Mouse (Mus musculus) stomach, embryonic 15.5 days (tissue): ENCODE measurements at regions not wholly inside any gene's neighbourhood (a gene's known extent, or its start where the extent isn't known, plus 50 kb on each side); places are given as distances from the start of the nearest gene placed in this dataset.

Experiments
- ATAC-seq: fragments of 200-750 bp; cut with Nextera tagmentation; 2 replicates; pipeline ENCODE4 v1.8.0; 2017; ENCODE audit warnings: low read depth, moderate number of reproducible peaks, moderate TSS enrichment; ENCODE audit not compliant: insufficient read depth, low FRiP score
- H3K27ac ChIP-seq: fragments of 300-500 bp; sonication (generic); 2 replicates; pipeline ENCODE4 v1.5.1; 2015; ENCODE audit warnings: mild to moderate bottlenecking, inconsistent platforms
- H3K27me3 ChIP-seq: fragments of 300-500 bp; sonication (generic); replicated peaks from 2 replicates; pipeline ENCODE4 v1.6.1; 2015; ENCODE audit warnings: inconsistent platforms
- H3K36me3 ChIP-seq: fragments of 300-500 bp; sonication (generic); 2 replicates; pipeline ENCODE4 v1.6.1; 2015; ENCODE audit warnings: inconsistent platforms
- H3K4me1 ChIP-seq: fragments of 300-500 bp; sonication (generic); 2 replicates; pipeline ENCODE4 v1.6.1; 2015; ENCODE audit warnings: inconsistent platforms
- H3K4me2 ChIP-seq: fragments of 300-500 bp; sonication (generic); 2 replicates; pipeline ENCODE4 v1.6.1; 2015; ENCODE audit warnings: mild to moderate bottlenecking, inconsistent platforms
- H3K4me3 ChIP-seq: fragments of 300-500 bp; sonication (generic); replicated peaks from 2 replicates; pipeline ENCODE4 v1.5.1; 2015; ENCODE audit warnings: inconsistent platforms
- H3K9ac ChIP-seq: fragments of 300-500 bp; sonication (generic); 2 replicates; pipeline ENCODE4 v1.6.1; 2015; ENCODE audit warnings: inconsistent platforms
- H3K9me3 ChIP-seq: fragments of 300-500 bp; sonication (generic); 2 replicates; pipeline ENCODE4 v1.6.1; 2016; ENCODE audit warnings: inconsistent platforms
- WGBS: fragments of 180-500 bp; shearing (Covaris S2); methylation state at CpG from one replicate; pipeline ENCODE4 v1.1.7; 2015; 5-methylcytosine and 5-hydroxymethylcytosine counted together

DNA sequence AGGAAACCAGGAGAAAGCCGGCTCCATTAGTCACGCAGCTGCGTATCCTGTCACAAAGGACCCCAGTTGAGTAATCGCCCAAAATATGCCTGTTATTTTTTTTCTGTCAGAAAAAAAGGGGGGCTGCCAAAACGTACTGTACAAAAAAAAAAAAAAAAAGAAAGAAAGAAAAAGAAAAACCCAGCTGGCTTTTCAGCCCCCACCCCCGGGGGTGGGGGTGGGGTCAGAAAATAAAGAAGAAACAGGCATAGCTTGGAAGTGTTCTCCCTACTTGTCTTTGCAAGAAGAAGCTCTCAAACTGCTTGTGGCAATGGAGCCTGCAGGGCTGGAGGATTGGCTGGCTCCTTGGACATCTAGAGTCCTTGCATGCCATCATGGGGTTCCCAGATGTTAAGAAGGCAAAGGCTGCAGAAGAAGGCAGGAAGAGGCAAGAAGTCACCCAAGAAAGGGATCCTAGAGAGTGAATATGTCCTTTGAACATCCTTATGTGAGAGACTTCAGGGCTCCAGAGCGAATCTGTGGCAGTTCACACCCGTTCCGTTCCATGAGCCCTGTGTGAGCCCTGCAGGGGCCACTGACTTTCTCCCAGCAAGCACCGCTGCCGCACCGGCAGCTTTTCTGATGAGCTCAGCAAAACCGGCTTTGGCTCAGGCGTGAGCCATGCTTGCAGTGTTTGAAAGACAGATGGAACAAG is 98.8 kb downstream of the Zfp36l1 start:
- ATAC-seq, result no peak; the same call in 1 of the 2 replicates
- Histone ChIP-seq H3K27ac (peak overlapping the region; percentile 94), H3K4me2 (peak overlapping the region; percentile 39), H3K9me3 (no peaks in the 10 kb centered on the region), H3K4me3 (no peak overlapping the region), H3K27me3 (no peaks in the 10 kb centered on the region), H3K4me1 (peaks cover 15% of the 10 kb centered on the region), H3K9ac (no peak overlapping the region), H3K36me3 (no peaks in the 10 kb centered on the region)
- 18% methylated on average over 14 of the region's 14 CpGs for WGBS

DNA sequence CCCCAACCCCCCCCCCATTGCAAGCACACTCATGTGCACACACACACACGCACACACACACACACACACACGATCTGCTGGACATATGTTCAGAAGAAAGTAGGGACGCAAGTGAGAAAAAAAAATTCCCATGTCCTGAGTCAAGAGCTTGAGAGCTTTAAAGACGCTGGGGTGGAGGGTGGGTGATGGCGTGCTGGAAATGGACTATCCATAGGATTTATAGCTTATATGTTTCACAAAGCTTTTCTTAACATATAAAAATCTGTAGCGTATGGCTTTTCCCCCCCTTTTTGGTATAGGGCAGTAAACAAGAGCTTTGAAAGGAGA is 99.3 kb downstream of the Zfp36l1 start:
- peak overlapping the region; percentile 3; the same call in 1 of the 2 replicates for H3K4me2 ChIP-seq
- no peaks in the 10 kb centered on the region for H3K9me3 ChIP-seq
- H3K4me3 ChIP-seq, result no peak overlapping the region
- H3K27ac ChIP-seq, result peak overlapping the region; percentile 94
- no peaks in the 10 kb centered on the region for H3K27me3 ChIP-seq
- no peaks in the 10 kb centered on the region for H3K36me3 ChIP-seq
- peaks cover 15% of the 10 kb centered on the region for H3K4me1 ChIP-seq
- no peak overlapping the region for H3K9ac ChIP-seq
- WGBS, result 38% methylated on average over 6 of the region's 6 CpGs
- ATAC-seq, result peak; percentile 28; the same call in 1 of the 2 replicates

DNA sequence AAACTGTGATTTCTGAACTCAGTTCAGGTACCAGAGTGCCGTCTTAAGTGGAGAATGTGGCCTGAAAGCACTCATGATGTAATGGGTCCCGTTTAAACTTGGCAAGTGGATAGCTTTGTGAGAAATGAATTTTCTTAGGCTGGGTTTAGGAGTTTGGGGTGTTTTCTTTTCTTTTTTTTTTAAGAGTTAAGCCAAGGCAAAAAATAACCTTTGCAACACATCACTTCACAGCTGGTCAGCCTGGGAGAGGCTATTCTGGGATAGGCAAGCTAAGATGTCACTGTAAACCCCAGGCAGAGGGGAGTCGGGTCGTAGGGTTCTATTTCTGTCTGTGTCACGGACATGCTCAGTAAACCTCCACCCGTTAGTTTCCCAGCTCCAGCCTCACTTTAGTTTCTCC is 100.9 kb downstream of the Zfp36l1 start:
- 70% methylated on average over 6 of the region's 6 CpGs for WGBS
- Histone ChIP-seq H3K4me1 (peaks cover 12% of the 10 kb centered on the region), H3K4me3 (no peak overlapping the region), H3K27me3 (no peaks in the 10 kb centered on the region), H3K36me3 (no peaks in the 10 kb centered on the region), H3K27ac (no peak overlapping the region), H3K9me3 (no peaks in the 10 kb centered on the region), H3K9ac (no peak overlapping the region), H3K4me2 (no peak overlapping the region)
- no peak for ATAC-seq

DNA sequence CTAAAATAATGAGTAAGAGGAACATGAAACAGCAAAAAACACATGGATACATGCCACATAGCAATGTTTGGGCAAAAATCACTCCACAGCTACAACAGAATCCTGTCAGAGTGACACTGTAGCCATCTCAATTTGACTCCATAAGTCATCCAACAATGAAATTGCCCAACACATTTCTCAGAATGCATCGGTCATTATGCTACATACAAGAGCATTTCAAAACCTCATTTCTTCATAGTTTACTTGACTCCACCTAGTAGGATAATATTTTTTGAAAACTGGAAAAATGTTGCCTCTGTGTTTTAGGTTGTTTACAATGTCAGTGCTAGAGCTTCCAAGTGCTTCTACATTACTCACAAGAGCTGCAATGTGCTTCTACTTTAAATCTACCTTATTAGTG is 101.9 kb downstream of the Zfp36l1 start:
- 85% methylated on average over 1 of the region's 1 CpGs for WGBS
- Histone ChIP-seq H3K4me3 (no peak overlapping the region), H3K9ac (no peak overlapping the region), H3K4me1 (peaks cover 12% of the 10 kb centered on the region), H3K27me3 (no peaks in the 10 kb centered on the region), H3K4me2 (no peak overlapping the region), H3K27ac (no peak overlapping the region), H3K36me3 (no peaks in the 10 kb centered on the region), H3K9me3 (no peaks in the 10 kb centered on the region)
- ATAC-seq, result no peak

DNA sequence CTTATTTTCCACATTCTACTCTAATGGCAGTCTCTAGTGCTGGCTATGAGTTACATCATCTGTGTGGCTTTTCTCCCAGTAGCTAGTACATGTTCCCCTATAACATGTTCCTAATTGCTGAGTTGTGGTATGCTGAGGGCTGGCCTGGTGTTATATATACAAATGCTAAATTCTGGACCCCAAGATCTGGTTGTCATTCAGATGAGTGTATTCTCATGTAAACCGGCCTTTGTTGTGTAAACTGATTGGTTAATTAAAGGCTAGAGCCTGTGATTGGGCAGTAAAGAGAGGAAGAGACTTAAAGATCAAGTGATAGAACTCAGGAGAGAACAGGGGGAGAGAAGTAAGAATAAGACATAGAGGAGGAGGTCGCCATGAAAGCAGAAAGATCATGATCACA is 102.6 kb downstream of the Zfp36l1 start:
- H3K4me3 ChIP-seq, result no peak overlapping the region
- no peaks in the 10 kb centered on the region for H3K27me3 ChIP-seq
- H3K4me1 ChIP-seq, result peaks cover 12% of the 10 kb centered on the region
- H3K27ac ChIP-seq, result no peak overlapping the region
- no peak for ATAC-seq
- no peaks in the 10 kb centered on the region for H3K9me3 ChIP-seq
- no peak overlapping the region for H3K4me2 ChIP-seq
- 68% methylated on average over 2 of the region's 2 CpGs for WGBS
- no peak overlapping the region for H3K9ac ChIP-seq
- no peaks in the 10 kb centered on the region for H3K36me3 ChIP-seq

DNA sequence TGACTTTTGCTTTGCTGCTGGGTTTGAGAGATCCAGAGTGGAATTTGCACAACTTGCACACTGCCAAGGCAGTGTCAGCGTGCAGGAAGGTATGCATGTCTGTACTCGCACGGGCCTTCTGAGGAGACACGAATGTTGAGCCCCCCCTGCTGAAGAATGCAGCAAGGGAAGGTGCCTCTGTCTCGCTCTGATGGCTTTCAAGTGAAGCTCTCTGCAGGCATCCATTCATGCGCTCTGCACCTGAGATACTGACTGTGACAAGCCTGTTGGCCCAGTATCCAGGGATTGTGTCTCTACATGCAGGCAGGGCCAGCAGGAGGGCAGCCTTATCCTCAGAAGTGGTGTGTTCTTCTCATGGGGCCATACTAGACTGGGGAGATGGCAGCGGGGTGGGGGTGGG is 105.0 kb downstream of the Zfp36l1 start:
- Histone ChIP-seq H3K4me1 (peaks cover 2% of the 10 kb centered on the region; the same call in 1 of the 2 replicates), H3K9me3 (no peaks in the 10 kb centered on the region), H3K9ac (no peak overlapping the region), H3K36me3 (no peaks in the 10 kb centered on the region), H3K4me3 (no peak overlapping the region), H3K4me2 (no peak overlapping the region), H3K27me3 (no peaks in the 10 kb centered on the region), H3K27ac (0 out of 2 replicates have a peak overlapping the region, but pooled peaks have one; percentile 12)
- ATAC-seq, result no peak
- WGBS, result 51% methylated on average over 7 of the region's 7 CpGs

DNA sequence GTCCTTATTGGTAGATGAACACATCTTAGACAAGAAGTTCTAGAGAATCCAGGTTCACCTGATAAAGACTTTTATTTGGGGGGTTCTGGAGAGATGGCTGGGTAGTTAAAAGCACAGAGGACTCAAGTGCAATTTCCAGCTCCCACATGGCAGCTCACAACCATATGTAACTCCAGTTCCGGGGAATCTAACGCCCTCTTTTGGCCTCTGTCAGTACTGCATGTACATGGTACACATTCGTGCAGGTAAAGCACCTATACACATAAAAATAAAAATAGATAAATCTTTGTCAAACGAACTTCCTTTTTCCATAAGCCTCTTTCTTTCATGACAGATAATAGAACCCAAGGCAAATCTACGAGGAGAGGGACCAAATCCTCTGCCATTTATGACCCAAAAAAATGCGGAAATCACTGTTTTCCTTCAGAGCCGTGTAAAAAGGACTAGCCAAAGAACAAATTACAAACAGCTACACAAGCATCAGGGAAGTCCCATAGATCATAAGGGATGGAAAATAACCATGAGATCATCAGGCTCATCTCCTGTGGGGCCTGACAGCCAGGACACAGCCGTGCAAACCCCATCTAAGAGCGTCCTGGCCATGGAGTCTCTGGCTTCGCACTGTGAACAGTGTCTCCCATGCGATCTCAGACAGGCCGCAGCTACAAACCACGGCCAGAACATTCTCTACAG is 107.4 kb downstream of the Zfp36l1 start:
- H3K27me3 ChIP-seq, result no peaks in the 10 kb centered on the region
- 80% methylated on average over 13 of the region's 13 CpGs for WGBS
- no peak overlapping the region for H3K4me2 ChIP-seq
- H3K9me3 ChIP-seq, result no peaks in the 10 kb centered on the region
- no peak overlapping the region for H3K4me3 ChIP-seq
- H3K36me3 ChIP-seq, result no peaks in the 10 kb centered on the region
- H3K27ac ChIP-seq, result no peak overlapping the region
- H3K9ac ChIP-seq, result no peak overlapping the region
- no peak for ATAC-seq
- peaks cover 10% of the 10 kb centered on the region for H3K4me1 ChIP-seq

DNA sequence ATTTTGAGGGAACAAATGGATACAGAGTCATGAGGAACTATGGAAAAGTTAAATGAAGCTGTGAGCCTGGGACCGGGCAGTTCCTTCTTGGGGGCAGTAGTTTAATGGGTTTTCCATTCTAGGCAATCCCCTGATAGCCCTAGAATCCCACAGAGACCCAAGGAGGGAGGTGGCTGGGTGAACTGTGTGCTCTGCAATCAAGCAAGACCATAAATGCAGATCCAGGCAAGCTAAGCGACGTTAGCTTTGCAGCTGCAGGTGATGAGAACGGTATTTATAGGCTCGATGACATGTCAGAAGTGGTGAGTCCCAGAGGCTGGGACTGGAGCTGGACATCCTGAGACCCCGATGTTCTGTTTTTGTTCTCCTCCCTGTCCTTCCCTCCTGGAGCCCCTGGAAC is 108.2 kb downstream of the Zfp36l1 start:
- ATAC-seq, result no peak
- H3K9me3 ChIP-seq, result no peaks in the 10 kb centered on the region
- 77% methylated on average over 6 of the region's 6 CpGs for WGBS
- H3K4me3 ChIP-seq, result no peak overlapping the region
- no peaks in the 10 kb centered on the region for H3K36me3 ChIP-seq
- no peaks in the 10 kb centered on the region for H3K27me3 ChIP-seq
- H3K9ac ChIP-seq, result no peak overlapping the region
- H3K4me2 ChIP-seq, result no peak overlapping the region
- H3K4me1 ChIP-seq, result peaks cover 10% of the 10 kb centered on the region
- H3K27ac ChIP-seq, result no peak overlapping the region

DNA sequence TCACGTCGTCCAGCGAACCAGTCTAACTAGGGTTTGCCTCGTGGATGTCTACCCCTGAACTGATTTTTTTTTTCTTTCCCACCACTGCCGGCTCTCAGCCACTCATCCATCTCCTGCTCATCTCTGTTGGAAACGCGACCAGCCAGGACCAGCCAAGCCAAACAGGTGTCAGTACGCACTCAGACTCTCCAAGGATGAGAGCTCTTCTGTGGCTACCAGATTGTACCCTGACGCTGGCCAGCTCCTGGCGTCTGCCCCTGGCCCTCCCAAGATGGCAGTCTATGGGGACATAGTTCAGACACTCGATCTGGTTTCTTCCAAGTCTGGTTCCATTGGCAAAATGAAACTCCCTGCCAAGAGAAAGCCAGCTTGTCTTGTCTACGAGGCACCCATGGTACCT is 109.3 kb downstream of the Zfp36l1 start:
- Histone ChIP-seq H3K4me2 (no peak overlapping the region), H3K27me3 (no peaks in the 10 kb centered on the region), H3K27ac (no peak overlapping the region), H3K4me1 (peaks cover 10% of the 10 kb centered on the region), H3K9me3 (no peaks in the 10 kb centered on the region), H3K9ac (no peak overlapping the region), H3K4me3 (no peak overlapping the region), H3K36me3 (no peaks in the 10 kb centered on the region)
- no peak for ATAC-seq
- WGBS, result 81% methylated on average over 12 of the region's 12 CpGs

DNA sequence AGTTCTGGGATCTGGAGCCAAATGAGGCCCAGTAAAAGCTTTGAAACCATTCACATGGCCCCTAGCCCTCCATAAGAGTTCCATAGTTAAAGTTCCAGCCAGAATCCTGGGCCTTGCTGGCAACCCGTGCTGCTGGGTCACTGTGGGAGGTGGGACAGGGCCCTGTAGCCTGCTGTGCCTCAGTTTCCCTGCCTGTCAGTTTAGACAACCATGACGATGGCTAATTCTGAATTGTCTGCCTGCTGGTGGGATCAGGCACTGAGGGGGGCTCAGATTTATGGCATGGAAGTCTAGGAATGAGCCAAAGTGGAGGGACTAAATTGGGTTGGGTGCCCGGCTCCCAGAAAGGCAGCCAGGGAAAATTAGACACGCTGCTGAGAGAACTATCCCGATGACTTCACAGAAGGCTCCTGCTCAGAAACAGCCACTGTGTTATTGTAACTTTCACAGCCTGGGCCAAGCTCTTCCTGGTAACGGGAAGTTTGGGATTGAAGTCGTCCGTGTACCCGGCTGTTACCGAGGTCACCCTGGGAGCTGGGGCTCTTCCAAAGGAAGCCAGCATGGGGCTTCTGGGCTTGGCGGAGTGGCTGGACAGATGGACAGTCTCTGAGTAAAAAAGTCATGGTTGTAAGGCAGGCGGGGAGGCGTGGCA is 110.2 kb downstream of the Zfp36l1 start:
- H3K4me2 ChIP-seq, result no peak overlapping the region
- H3K27ac ChIP-seq, result peak overlapping the region; percentile 79
- H3K9ac ChIP-seq, result no peak overlapping the region
- no peak overlapping the region for H3K4me3 ChIP-seq
- no peaks in the 10 kb centered on the region for H3K9me3 ChIP-seq
- peaks cover 14% of the 10 kb centered on the region for H3K4me1 ChIP-seq
- no peak for ATAC-seq
- no peaks in the 10 kb centered on the region for H3K27me3 ChIP-seq
- WGBS, result 81% methylated on average over 13 of the region's 13 CpGs
- H3K36me3 ChIP-seq, result no peaks in the 10 kb centered on the region

DNA sequence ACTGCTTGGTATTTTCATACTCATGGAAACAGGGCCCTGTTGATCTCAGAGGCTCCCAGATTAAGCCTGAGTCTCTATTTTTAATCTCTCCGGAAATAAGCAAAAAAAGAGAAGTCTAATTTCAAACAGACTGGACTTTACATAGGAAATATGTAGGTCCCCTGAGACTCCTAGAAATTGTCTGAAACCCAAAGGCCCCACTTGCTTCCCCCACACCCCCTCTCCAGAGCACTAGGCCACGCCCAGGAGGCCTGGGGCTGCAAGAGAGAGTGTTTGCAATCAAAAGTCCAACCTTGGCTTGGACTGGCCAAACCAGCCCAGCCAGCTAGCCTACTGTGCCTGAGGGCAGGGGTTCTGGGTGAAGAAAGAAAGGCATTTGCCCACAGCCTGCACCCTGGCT is 111.0 kb downstream of the Zfp36l1 start:
- peak; percentile 84 for ATAC-seq
- Histone ChIP-seq H3K4me1 (peaks cover 14% of the 10 kb centered on the region), H3K4me2 (no peak overlapping the region), H3K27me3 (no peaks in the 10 kb centered on the region), H3K36me3 (no peaks in the 10 kb centered on the region), H3K4me3 (no peak overlapping the region), H3K27ac (peak overlapping the region; percentile 79), H3K9me3 (no peaks in the 10 kb centered on the region), H3K9ac (no peak overlapping the region)
- WGBS, result 51% methylated on average over 2 of the region's 2 CpGs

DNA sequence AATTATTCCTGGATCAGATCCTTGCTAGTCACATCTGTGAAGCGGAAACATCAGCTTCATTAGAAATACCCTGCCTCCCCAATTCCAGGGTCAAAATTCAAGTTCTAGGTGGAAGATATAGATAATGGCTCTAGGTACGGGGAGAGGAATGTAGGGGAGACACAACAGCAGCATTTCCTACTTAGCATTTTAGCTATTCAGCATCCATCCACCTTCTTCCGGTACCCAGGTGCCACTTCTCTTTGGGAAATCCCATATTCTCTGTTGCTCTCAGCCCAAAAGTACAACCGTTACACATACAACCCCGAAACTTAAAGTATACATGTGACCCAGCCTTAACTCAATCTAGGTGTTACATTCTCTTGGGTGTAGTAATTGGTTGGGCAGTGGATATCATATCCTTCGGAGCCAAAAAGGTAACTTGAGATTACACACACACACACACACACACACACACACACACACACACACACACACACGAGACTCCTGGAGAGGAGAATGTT is 112.9 kb downstream of the Zfp36l1 start:
- H3K4me3 ChIP-seq, result no peak overlapping the region
- H3K9me3 ChIP-seq, result no peaks in the 10 kb centered on the region
- H3K4me1 ChIP-seq, result peaks cover 18% of the 10 kb centered on the region
- no peak overlapping the region for H3K9ac ChIP-seq
- no peak overlapping the region for H3K4me2 ChIP-seq
- H3K27me3 ChIP-seq, result no peaks in the 10 kb centered on the region
- H3K36me3 ChIP-seq, result no peaks in the 10 kb centered on the region
- no peak for ATAC-seq
- WGBS, result 85% methylated on average over 7 of the region's 7 CpGs
- H3K27ac ChIP-seq, result no peak overlapping the region
